Mouse (Mus musculus) bone marrow, adult 2 months (tissue): ENCODE measurements around the gene Ggct. TPM values are rescaled to one million over a fixed set of nuclear protein-coding genes. Genes with fewer than 3 reads are reported as not detected.

Experiments
- H3K27ac ChIP-seq: fragments of 200-500 bp; 2 replicates; pipeline ENCODE4 v1.5.1; 2012; ENCODE audit warnings: low read depth, mild to moderate bottlenecking, control low read depth, inconsistent platforms, low read length; ENCODE audit not compliant: control insufficient read depth, poor library complexity, insufficient read depth
- H3K4me1 ChIP-seq: fragments of 200-500 bp; 2 replicates; pipeline ENCODE4 v1.6.1; 2011; ENCODE audit warnings: low read length; ENCODE audit not compliant: control insufficient read depth, insufficient read depth
- H3K4me3 ChIP-seq: fragments of 200-500 bp; replicated peaks from 2 replicates; pipeline ENCODE3; 2011; ENCODE audit warnings: mild to moderate bottlenecking, low read depth, low read length, control low read depth; ENCODE audit not compliant: control insufficient read depth
- CTCF ChIP-seq: fragments of 200-500 bp; IDR thresholded peaks from 2 replicates; pipeline ENCODE4 v1.5.1; 2011; ENCODE audit warnings: low read length, control low read depth; ENCODE audit not compliant: control insufficient read depth, insufficient read depth
- POLR2A ChIP-seq: fragments of 200-500 bp; IDR thresholded peaks from 2 replicates; pipeline ENCODE4 v1.6.1; 2011; ENCODE audit warnings: low read depth, mild to moderate bottlenecking, control low read depth, low read length, borderline replicate concordance; ENCODE audit not compliant: control insufficient read depth
- WGBS: fragments of 180-500 bp; shearing (Covaris S2); methylation state at CpG from one replicate; pipeline ENCODE4 v1.1.7; 2018; 5-methylcytosine and 5-hydroxymethylcytosine counted together
- polyA plus RNA-seq: library from polyadenylated mRNA; stranded (reverse); fragments of >200 nt; gene quantifications from 2 replicates; pipeline ENCODE4 v1.2.4, GENCODE M21; 2011; ENCODE audit warnings: low replicate concordance; ENCODE audit not compliant: missing spikeins, insufficient read depth, insufficient read length

The Ggct gene
- polyA plus RNA-seq, 1 experiment: 13.2 TPM

- 71% methylated on average over 16 of the region's 16 CpGs for WGBS
- Histone ChIP-seq H3K4me1 (no peaks in the 10 kb centered on the region), H3K4me3 (no peak overlapping the region), H3K27ac (no peak overlapping the region)
- TF ChIP-seq CTCF (no peak), POLR2A (no peak)
These were observed 16.9 kb upstream of the Ggct start for GRCm38 (mm10) chr6:55009391-55010230.

GRCm38 (mm10) chr6:55008401-55008800 lies 15.7 kb upstream of the Ggct start:
- no peak overlapping the region for H3K27ac ChIP-seq
- WGBS: 80% methylated on average over 8 of the region's 8 CpGs
- no peak overlapping the region for H3K4me3 ChIP-seq
- H3K4me1 ChIP-seq: no peaks in the 10 kb centered on the region
- no peak for TF ChIP-seq POLR2A

GRCm38 (mm10) chr6:55003559-55003958 lies 10.8 kb upstream of the Ggct start:
- 31% methylated on average over 4 of the region's 4 CpGs for WGBS
- no peak for TF ChIP-seq POLR2A
- TF ChIP-seq CTCF: no peak
- no peaks in the 10 kb centered on the region for H3K4me1 ChIP-seq
- no peak overlapping the region for H3K27ac ChIP-seq
- H3K4me3 ChIP-seq: no peak overlapping the region

- no peaks in the 10 kb centered on the region for H3K4me1 ChIP-seq
- no peak overlapping the region for H3K4me3 ChIP-seq
- H3K27ac ChIP-seq: no peak overlapping the region
- 79% methylated on average over 4 of the region's 4 CpGs for WGBS
- no peak for TF ChIP-seq POLR2A
- TF ChIP-seq CTCF: no peak
These were observed 9.7 kb upstream of the Ggct start for GRCm38 (mm10) chr6:55002438-55002837.

GRCm38 (mm10) chr6:55001320-55001719 lies 8.6 kb upstream of the Ggct start:
- TF ChIP-seq CTCF (no peak), POLR2A (no peak)
- no peak overlapping the region for H3K27ac ChIP-seq
- 60% methylated on average over 4 of the region's 4 CpGs for WGBS
- H3K4me3 ChIP-seq: no peak overlapping the region
- no peaks in the 10 kb centered on the region for H3K4me1 ChIP-seq

- Histone ChIP-seq H3K4me1 (no peaks in the 10 kb centered on the region), H3K4me3 (no peak overlapping the region), H3K27ac (no peak overlapping the region)
- 81% methylated on average over 6 of the region's 6 CpGs for WGBS
- TF ChIP-seq POLR2A (no peak), CTCF (no peak)
These were observed 5.0 kb upstream of the Ggct start for GRCm38 (mm10) chr6:54997726-54998125.

GRCm38 (mm10) chr6:54996361-54996760 lies 3.6 kb upstream of the Ggct start:
- WGBS: 77% methylated on average over 3 of the region's 3 CpGs
- no peak overlapping the region for H3K27ac ChIP-seq
- TF ChIP-seq POLR2A (no peak), CTCF (no peak)
- no peak overlapping the region for H3K4me3 ChIP-seq
- H3K4me1 ChIP-seq: peaks cover 3% of the 10 kb centered on the region; the same call in 1 of the 2 replicates

- TF ChIP-seq POLR2A: no peak
- TF ChIP-seq CTCF: no peak
- peak overlapping the region; percentile 45 for H3K27ac ChIP-seq
- H3K4me1 ChIP-seq: peaks cover 3% of the 10 kb centered on the region; the same call in 1 of the 2 replicates
- peak overlapping the region; percentile 75 for H3K4me3 ChIP-seq
- under 1% methylated on average over 7 of the region's 7 CpGs for WGBS
These were observed 609 bp downstream of the Ggct start for GRCm38 (mm10) chr6:54992141-54992540.

- TF ChIP-seq CTCF (no peak), POLR2A (no peak)
- Histone ChIP-seq H3K4me1 (peaks cover 3% of the 10 kb centered on the region; the same call in 1 of the 2 replicates), H3K27ac (no peak overlapping the region), H3K4me3 (no peak overlapping the region)
- WGBS: 24% methylated on average over 2 of the region's 2 CpGs
These were observed 1.6 kb downstream of the Ggct start for GRCm38 (mm10) chr6:54991189-54991588.
